Mouse (Mus musculus) spleen, adult 2 months (tissue): ENCODE data around the gene Foxd4.

ENCODE experiments used
- CTCF ChIP-seq: fragments of 200-500 bp; IDR thresholded peaks from 2 replicates; pipeline ENCODE4 v1.5.1; 2011; ENCODE audit warnings: mild to moderate bottlenecking, inconsistent platforms; ENCODE audit not compliant: insufficient read depth, insufficient read length, insufficient replicate concordance; ENCODE audit errors: extremely low read depth
- POLR2A ChIP-seq: fragments of 200-500 bp; IDR thresholded peaks from 2 replicates; pipeline ENCODE4 v1.6.1; 2011; ENCODE audit warnings: low read depth, low read length, inconsistent platforms

DNA sequence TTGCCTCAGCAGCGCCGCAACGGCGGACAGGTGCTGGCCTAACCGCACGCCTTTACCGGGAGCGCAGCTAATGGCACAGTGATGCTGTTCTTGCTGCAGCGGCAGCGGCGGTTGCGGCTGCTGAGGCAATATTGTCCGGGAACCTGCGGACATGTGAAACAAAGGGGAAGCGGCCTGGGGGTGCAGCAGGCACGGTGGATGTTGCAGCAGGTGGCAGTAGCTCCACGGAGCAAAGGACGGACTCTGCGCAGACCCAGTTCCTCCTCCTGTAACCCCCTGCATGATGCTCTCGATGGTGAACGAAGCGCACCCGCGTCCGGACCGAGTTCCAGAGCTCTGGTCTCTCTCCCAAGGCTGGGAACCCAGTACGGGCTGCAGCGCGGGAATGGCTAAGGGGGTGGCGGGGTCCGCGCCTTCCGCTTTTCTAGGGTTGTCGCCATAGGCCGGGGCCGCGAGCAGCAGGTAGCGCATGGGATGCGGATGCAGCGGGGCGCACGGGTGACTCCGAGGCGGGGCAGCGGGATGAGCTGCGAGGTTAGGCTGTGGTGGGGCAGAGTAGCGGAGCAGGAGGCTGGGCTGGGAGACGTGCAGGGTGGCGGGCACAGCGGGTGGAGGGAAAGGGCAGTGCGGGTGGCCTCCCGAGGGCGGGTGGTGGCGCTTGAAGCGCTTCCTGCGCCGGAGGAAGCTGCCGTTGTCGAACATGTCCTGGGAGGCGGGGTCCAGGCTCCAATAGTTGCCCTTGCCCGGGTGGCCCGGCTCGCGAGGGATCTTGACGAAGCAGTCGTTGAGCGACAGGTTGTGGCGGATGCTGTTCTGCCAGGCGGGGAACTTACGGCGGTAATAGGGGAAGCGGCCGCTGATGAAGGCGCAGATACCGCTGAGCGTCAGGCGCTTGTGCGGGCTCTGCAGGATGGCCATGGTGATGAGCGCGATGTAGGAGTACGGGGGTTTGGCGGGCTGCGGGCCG, 1.1 kb downstream of the Foxd4 start:
- no peak for TF ChIP-seq CTCF
- TF ChIP-seq POLR2A: no peak
